Mouse (Mus musculus): ENCODE data around the gene S100a14. TPM values are rescaled to one million over a fixed set of nuclear protein-coding genes. Genes with fewer than 3 reads are reported as not detected.

The S100a14 gene
- polyA plus RNA-seq, 1 experiment from 2014 or later, result not detected

GRCm38 (mm10) chr3:90576351-90577001 lies 49.8 kb downstream of the S100a14 start:
- WGBS, result 78% methylated on average over 10 of the region's 10 CpGs
- no peaks in the 10 kb centered on the region for H3K36me3 ChIP-seq (replicated peaks)

More at GRCm38 (mm10) chr3:90576351-90577001, 49.8 kb downstream of the S100a14 start:
- Histone ChIP-seq H3K9me3 (no peaks in the 10 kb centered on the region), H3K4me1 (no peaks in the 10 kb centered on the region; the same call in 1 of the 2 replicates), H3K4me3 (no peak overlapping the region), H3K27me3 (replicated peaks; ENCODE audit: low read depth, poor library complexity, severe bottlenecking) (no peaks in the 10 kb centered on the region), H3K27ac (replicated peaks) (no peak overlapping the region)
- no peak for DNase-seq (ENCODE audit: low spot score)

Other genes with a start within 250 kb of the S100a14 start
- 13.6 and 15.7 TPM in 2 replicates for gene Gatad2b, start 233.7 kb upstream of the S100a14 start, polyA plus RNA-seq (2016; fragmentation: Nextera tagmentation; extraction: Ambion mirVana)
- 29.4 and 33.9 TPM in 2 replicates for gene Slc27a3, start 136.9 kb upstream of the S100a14 start, polyA plus RNA-seq (2016; fragmentation: Nextera tagmentation; extraction: Ambion mirVana)
- 42.8 and 46.3 TPM in 2 replicates for gene Ints3, start 93.2 kb upstream of the S100a14 start, polyA plus RNA-seq (2016; fragmentation: Nextera tagmentation; extraction: Ambion mirVana)
- gene Npr1, start 61.0 kb upstream of the S100a14 start, polyA plus RNA-seq (2016; fragmentation: Nextera tagmentation; extraction: Ambion mirVana), result 2.0 and 3.3 TPM in 2 replicates
- 356 and 367 TPM in 2 replicates for gene Ilf2, start 50.7 kb upstream of the S100a14 start, polyA plus RNA-seq (2016; fragmentation: Nextera tagmentation; extraction: Ambion mirVana)
- 55.5 and 57.2 TPM in 2 replicates for gene Snapin, start 35.8 kb upstream of the S100a14 start, polyA plus RNA-seq (2016; fragmentation: Nextera tagmentation; extraction: Ambion mirVana)
- 181 and 188 TPM in 2 replicates for gene Chtop, start 17.4 kb upstream of the S100a14 start, polyA plus RNA-seq (2016; fragmentation: Nextera tagmentation; extraction: Ambion mirVana)
- gene S100a1, start 12.5 kb upstream of the S100a14 start, polyA plus RNA-seq (2016; fragmentation: Nextera tagmentation; extraction: Ambion mirVana), result 5.7 and 6.4 TPM in 2 replicates
- 8.3 and 8.5 TPM in 2 replicates for gene S100a13, start 12.4 kb upstream of the S100a14 start, polyA plus RNA-seq (2016; fragmentation: Nextera tagmentation; extraction: Ambion mirVana)
- gene S100a16, start 10.4 kb downstream of the S100a14 start, polyA plus RNA-seq (2016; fragmentation: Nextera tagmentation; extraction: Ambion mirVana), result 32.9 and 34.7 TPM in 2 replicates
- 0.44 TPM in 1 of 2 replicates, not detected in the other for gene S100a3, start 33.7 kb downstream of the S100a14 start, polyA plus RNA-seq (2016; fragmentation: Nextera tagmentation; extraction: Ambion mirVana)
- not detected in 2 replicates for gene S100a2, start 63.4 kb downstream of the S100a14 start, polyA plus RNA-seq (2016; fragmentation: Nextera tagmentation; extraction: Ambion mirVana)
- not detected in 2 replicates for gene Gm42674, start 75.0 kb downstream of the S100a14 start, polyA plus RNA-seq (2016; fragmentation: Nextera tagmentation; extraction: Ambion mirVana)
- 1.1 TPM in 1 of 2 replicates, not detected in the other for gene S100a4, start 76.9 kb downstream of the S100a14 start, polyA plus RNA-seq (2016; fragmentation: Nextera tagmentation; extraction: Ambion mirVana)
- gene S100a5, start 81.7 kb downstream of the S100a14 start, polyA plus RNA-seq (2016; fragmentation: Nextera tagmentation; extraction: Ambion mirVana), result not detected in 2 replicates
- 17.7 and 21.3 TPM in 2 replicates for gene S100a6, start 86.0 kb downstream of the S100a14 start, polyA plus RNA-seq (2016; fragmentation: Nextera tagmentation; extraction: Ambion mirVana)
- gene S100a7a, start 127.2 kb downstream of the S100a14 start, polyA plus RNA-seq (2016; fragmentation: Nextera tagmentation; extraction: Ambion mirVana), result not detected in 2 replicates
- gene S100a8, start 142.1 kb downstream of the S100a14 start, polyA plus RNA-seq (2016; fragmentation: Nextera tagmentation; extraction: Ambion mirVana), result 0.47 and 0.92 TPM in 2 replicates
- 0.32 TPM in 1 of 2 replicates, not detected in the other for gene S100a9, start 168.9 kb downstream of the S100a14 start, polyA plus RNA-seq (2016; fragmentation: Nextera tagmentation; extraction: Ambion mirVana)
- gene Pglyrp4, start 200.1 kb downstream of the S100a14 start, polyA plus RNA-seq (2016; fragmentation: Nextera tagmentation; extraction: Ambion mirVana), result not detected in 2 replicates

All from embryonic facial prominence, embryonic 10.5 days (tissue).